Mouse (Mus musculus): ENCODE results near the gene Zfand2a.

GRCm38 (mm10) chr5:139479088-139479487 lies 5.3 kb downstream of the Zfand2a start:
- no peak for TF ChIP-seq CHD2 (IDR thresholded peaks at IDR 0.05; ENCODE audit: low read depth, low read length)
- TF ChIP-seq ZNF384 (IDR thresholded peaks at IDR 0.05; ENCODE audit: low read depth, low read length) = no peak
- TF ChIP-seq MAFK (IDR thresholded peaks at IDR 0.05; ENCODE audit: insufficient read depth, low read depth, low read length) = no peak
- TF ChIP-seq HCFC1 (IDR thresholded peaks at IDR 0.05; ENCODE audit: borderline replicate concordance, insufficient read depth, low read length) = no peak
